Mouse (Mus musculus): Measurements from ENCODE around the gene Alox5ap. TPM values are rescaled to one million over a fixed set of nuclear protein-coding genes. Genes with fewer than 3 reads are reported as not detected.

Alox5ap gene
- polyA plus RNA-seq, 1 experiment = 9.8 TPM

Other genes starting within 250 kb of the Alox5ap start
- 12.2 and 20.9 TPM in 2 replicates for gene Uspl1, start 80.4 kb upstream of the Alox5ap start, polyA plus RNA-seq (2012; ENCODE audit: insufficient read depth, insufficient read length, missing spikeins)
- 51.1 and 59.6 TPM in 2 replicates for gene Hmgb1, start 80.3 kb upstream of the Alox5ap start, polyA plus RNA-seq (2012; ENCODE audit: insufficient read depth, insufficient read length, missing spikeins)
- 6.2 and 12.4 TPM in 2 replicates for gene Medag, start 147.0 kb downstream of the Alox5ap start, polyA plus RNA-seq (2012; ENCODE audit: insufficient read depth, insufficient read length, missing spikeins)
- gene Tex26, start 174.9 kb downstream of the Alox5ap start, polyA plus RNA-seq (2012; ENCODE audit: insufficient read depth, insufficient read length, missing spikeins) = not detected in 2 replicates